Mouse (Mus musculus): Measurements from ENCODE around the gene Rpgrip1l. TPM values are rescaled to one million over a fixed set of nuclear protein-coding genes. Genes with fewer than 3 reads are reported as not detected.

Rpgrip1l gene
- total and polyA plus RNA-seq, 2 experiments from 2014 or later = 3.6 to 4.7 TPM

- no peaks in the 10 kb centered on the region for H3K4me1 ChIP-seq (ENCODE audit: control insufficient read depth, insufficient read depth)
- 88% methylated on average over 5 of the region's 5 CpGs for WGBS
- TF ChIP-seq CTCF (IDR thresholded peaks at IDR 0.05; ENCODE audit: low read depth) (no peak), EP300 (IDR thresholded peaks at IDR 0.05; ENCODE audit: low read depth) (no peak)
- DNase-seq (ENCODE audit: low spot score) = no peak
- H3K36me3 ChIP-seq (replicated peaks; ENCODE audit: control insufficient read depth, insufficient read depth, low read length) = 0 out of 2 replicates have a peak, but pooled peaks cover 3% of the 10 kb centered on the region
- no peaks in the 10 kb centered on the region for H3K9me3 ChIP-seq (replicated peaks; ENCODE audit: control insufficient read depth, low read length)
- no peak overlapping the region for H3K9ac ChIP-seq (replicated peaks; ENCODE audit: low read depth, low read length)
- H3K27me3 ChIP-seq (ENCODE audit: control insufficient read depth, insufficient read depth, low read length) = no peaks in the 10 kb centered on the region
- no peak overlapping the region for H3K27ac ChIP-seq (ENCODE audit: low read depth)
- no peak for ATAC-seq (ENCODE audit: insufficient read depth, low read depth)
- H3K4me3 ChIP-seq (ENCODE audit: low read depth, low read length) = no peak overlapping the region
- no peak overlapping the region for H3K4me2 ChIP-seq (ENCODE audit: low read depth, low read length)
Measured at GRCm38 (mm10) chr8:91217062-91217905, 95.8 kb downstream of the Rpgrip1l start.

GRCm38 (mm10) chr8:91214287-91214686 lies 98.8 kb downstream of the Rpgrip1l start:
- Histone ChIP-seq H3K9me3 (replicated peaks; ENCODE audit: control insufficient read depth, low read length) (no peaks in the 10 kb centered on the region), H3K4me1 (ENCODE audit: control insufficient read depth, insufficient read depth) (no peaks in the 10 kb centered on the region), H3K4me3 (ENCODE audit: low read depth, low read length) (no peak overlapping the region), H3K4me2 (ENCODE audit: low read depth, low read length) (no peak overlapping the region), H3K27me3 (ENCODE audit: control insufficient read depth, insufficient read depth, low read length) (no peaks in the 10 kb centered on the region), H3K27ac (ENCODE audit: low read depth) (no peak overlapping the region), H3K9ac (replicated peaks; ENCODE audit: low read depth, low read length) (no peak overlapping the region), H3K36me3 (replicated peaks; ENCODE audit: control insufficient read depth, insufficient read depth, low read length) (0 out of 2 replicates have a peak, but pooled peaks cover 3% of the 10 kb centered on the region)
- ATAC-seq (ENCODE audit: insufficient read depth, low read depth) (no peak), DNase-seq (ENCODE audit: low spot score) (no peak)
- 63% methylated on average over 3 of the region's 3 CpGs for WGBS
- TF ChIP-seq EP300 (IDR thresholded peaks at IDR 0.05; ENCODE audit: low read depth) = no peak
- no peak for TF ChIP-seq CTCF (IDR thresholded peaks at IDR 0.05; ENCODE audit: low read depth)

- Histone ChIP-seq H3K27me3 (ENCODE audit: control insufficient read depth, insufficient read depth, low read length) (no peaks in the 10 kb centered on the region), H3K4me1 (ENCODE audit: control insufficient read depth, insufficient read depth) (no peaks in the 10 kb centered on the region), H3K9me3 (replicated peaks; ENCODE audit: control insufficient read depth, low read length) (no peaks in the 10 kb centered on the region), H3K4me3 (ENCODE audit: low read depth, low read length) (no peak overlapping the region), H3K9ac (replicated peaks; ENCODE audit: low read depth, low read length) (no peak overlapping the region), H3K27ac (ENCODE audit: low read depth) (no peak overlapping the region), H3K36me3 (replicated peaks; ENCODE audit: control insufficient read depth, insufficient read depth, low read length) (no peaks in the 10 kb centered on the region), H3K4me2 (ENCODE audit: low read depth, low read length) (no peak overlapping the region)
- WGBS = 94% methylated on average over 2 of the region's 2 CpGs
- DNase-seq (ENCODE audit: low spot score) (no peak), ATAC-seq (ENCODE audit: insufficient read depth, low read depth) (no peak)
- TF ChIP-seq EP300 (IDR thresholded peaks at IDR 0.05; ENCODE audit: low read depth) (no peak), CTCF (IDR thresholded peaks at IDR 0.05; ENCODE audit: low read depth) (no peak)
Measured at GRCm38 (mm10) chr8:91212948-91213347, 100.1 kb downstream of the Rpgrip1l start.

- Histone ChIP-seq H3K4me2 (ENCODE audit: low read depth, low read length) (no peak overlapping the region), H3K27me3 (ENCODE audit: control insufficient read depth, insufficient read depth, low read length) (no peaks in the 10 kb centered on the region), H3K27ac (ENCODE audit: low read depth) (no peak overlapping the region), H3K4me1 (ENCODE audit: control insufficient read depth, insufficient read depth) (no peaks in the 10 kb centered on the region), H3K9me3 (replicated peaks; ENCODE audit: control insufficient read depth, low read length) (no peaks in the 10 kb centered on the region), H3K36me3 (replicated peaks; ENCODE audit: control insufficient read depth, insufficient read depth, low read length) (no peaks in the 10 kb centered on the region), H3K4me3 (ENCODE audit: low read depth, low read length) (no peak overlapping the region), H3K9ac (replicated peaks; ENCODE audit: low read depth, low read length) (no peak overlapping the region)
- TF ChIP-seq CTCF (IDR thresholded peaks at IDR 0.05; ENCODE audit: low read depth) (no peak), EP300 (IDR thresholded peaks at IDR 0.05; ENCODE audit: low read depth) (no peak)
- DNase-seq (ENCODE audit: low spot score) (no peak), ATAC-seq (ENCODE audit: insufficient read depth, low read depth) (no peak)
- WGBS = 77% methylated on average over 3 of the region's 3 CpGs
Measured at GRCm38 (mm10) chr8:91209658-91210057, 103.4 kb downstream of the Rpgrip1l start.

- TF ChIP-seq EP300 (IDR thresholded peaks at IDR 0.05; ENCODE audit: low read depth) (no peak), CTCF (IDR thresholded peaks at IDR 0.05; ENCODE audit: low read depth) (no peak)
- no peak overlapping the region for H3K4me3 ChIP-seq (ENCODE audit: low read depth, low read length)
- H3K27me3 ChIP-seq (ENCODE audit: control insufficient read depth, insufficient read depth, low read length) = no peaks in the 10 kb centered on the region
- no peak overlapping the region for H3K27ac ChIP-seq (ENCODE audit: low read depth)
- H3K9ac ChIP-seq (replicated peaks; ENCODE audit: low read depth, low read length) = no peak overlapping the region
- no peaks in the 10 kb centered on the region for H3K4me1 ChIP-seq (ENCODE audit: control insufficient read depth, insufficient read depth)
- DNase-seq (ENCODE audit: low spot score) (no peak), ATAC-seq (ENCODE audit: insufficient read depth, low read depth) (no peak)
- 31% methylated on average over 2 of the region's 2 CpGs for WGBS
- no peaks in the 10 kb centered on the region for H3K9me3 ChIP-seq (replicated peaks; ENCODE audit: control insufficient read depth, low read length)
- no peaks in the 10 kb centered on the region for H3K36me3 ChIP-seq (replicated peaks; ENCODE audit: control insufficient read depth, insufficient read depth, low read length)
- H3K4me2 ChIP-seq (ENCODE audit: low read depth, low read length) = no peak overlapping the region
Measured at GRCm38 (mm10) chr8:91207676-91208075, 105.4 kb downstream of the Rpgrip1l start.
